Mouse (Mus musculus) lung, postnatal 0 days (tissue): ENCODE measurements around the gene Kcnq1. TPM values are rescaled to one million over a fixed set of nuclear protein-coding genes. Genes with fewer than 3 reads are reported as not detected.

ENCODE experiments used
- ATAC-seq: fragments of 200-750 bp; cut with Nextera tagmentation; 2 replicates; pipeline ENCODE4 v1.8.0; 2017; ENCODE audit warnings: moderate library complexity
- DNase-seq: peaks from one replicate; pipeline ENCODE4 v3.0.0-alpha.2; 2016; ENCODE audit warnings: low spot score
- H3K27ac ChIP-seq: fragments of 300-500 bp; sonication (generic); 2 replicates; pipeline ENCODE4 v1.5.1; 2014; ENCODE audit warnings: antibody characterized with exemption, mild to moderate bottlenecking, low read length, mixed read lengths
- H3K27me3 ChIP-seq: fragments of 300-500 bp; sonication (generic); replicated peaks from 2 replicates; pipeline ENCODE4 v1.6.1; 2014; ENCODE audit warnings: low read length, mixed read lengths; ENCODE audit not compliant: insufficient read depth
- H3K36me3 ChIP-seq: fragments of 300-500 bp; sonication (generic); 2 replicates; pipeline ENCODE4 v1.6.1; 2014; ENCODE audit warnings: low read length, mixed read lengths; ENCODE audit not compliant: insufficient read depth
- H3K4me1 ChIP-seq: fragments of 300-500 bp; sonication (generic); 2 replicates; pipeline ENCODE4 v1.6.1; 2014; ENCODE audit warnings: antibody characterized with exemption, low read depth, low read length, mixed read lengths; ENCODE audit not compliant: insufficient read depth
- H3K4me2 ChIP-seq: fragments of 300-500 bp; sonication (generic); replicated peaks from 2 replicates; pipeline ENCODE4 v1.6.1; 2014; ENCODE audit warnings: low read depth, mild to moderate bottlenecking, low read length, moderate library complexity, mixed read lengths
- H3K4me3 ChIP-seq: fragments of 300-500 bp; sonication (generic); 2 replicates; pipeline ENCODE4 v1.5.1; 2014; ENCODE audit warnings: low read depth, low read length
- H3K9ac ChIP-seq: fragments of 300-500 bp; sonication (generic); replicated peaks from 2 replicates; pipeline ENCODE4 v1.6.1; 2014; ENCODE audit warnings: low read depth, mild to moderate bottlenecking
- H3K9me3 ChIP-seq: fragments of 300-500 bp; sonication (generic); 2 replicates; pipeline ENCODE4 v1.6.1; 2016; ENCODE audit warnings: low read length, mixed read lengths
- CTCF ChIP-seq: IDR thresholded peaks from 2 replicates; pipeline ENCODE4 v1.5.1; 2016; ENCODE audit warnings: antibody characterized with exemption, mild to moderate bottlenecking
- EP300 ChIP-seq: IDR thresholded peaks from 2 replicates; pipeline ENCODE4 v1.6.1; 2016; ENCODE audit warnings: antibody characterized with exemption, mild to moderate bottlenecking, control low read depth
- WGBS: fragments of 180-500 bp; shearing (Covaris S2); extraction: QIAGEN DNeasy Blood & Tissue Kit; methylation state at CpG from one replicate; pipeline ENCODE4 v1.1.7; 2014; 5-methylcytosine and 5-hydroxymethylcytosine counted together
- polyA plus RNA-seq: library from polyadenylated mRNA; unstranded; fragments of >200 nt; fragmentation: Nextera tagmentation; extraction: Ambion mirVana; gene quantifications from 2 replicates; pipeline ENCODE4 v1.2.1, GENCODE M21; 2015

Kcnq1 gene
- polyA plus RNA-seq, 1 experiment from 2014 or later, result 11.8 TPM

DNA sequence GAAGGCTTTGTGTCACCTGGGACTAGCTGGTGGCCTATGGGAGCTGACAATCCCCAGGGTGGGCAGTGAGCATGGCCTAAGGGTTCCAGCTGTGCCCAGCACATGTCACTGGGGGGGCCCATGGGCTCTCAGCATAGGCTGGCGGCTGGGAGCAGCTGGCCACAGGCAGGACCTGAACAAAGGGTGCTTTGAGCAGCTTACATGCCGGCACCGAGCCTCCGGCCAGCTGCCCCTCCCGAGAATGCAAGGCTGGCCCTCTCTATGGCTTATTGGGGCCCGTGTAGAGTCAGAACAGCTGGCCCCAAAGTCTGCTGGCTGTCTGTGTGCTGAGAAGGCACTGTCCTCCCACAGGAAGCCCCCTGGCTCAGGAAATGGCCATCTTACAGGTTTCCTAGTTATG lies 68.5 kb downstream of the Kcnq1 start:
- TF ChIP-seq EP300 (no peak), CTCF (no peak)
- no peak for DNase-seq
- H3K4me2 ChIP-seq, result no peak overlapping the region
- no peaks in the 10 kb centered on the region for H3K27me3 ChIP-seq
- no peaks in the 10 kb centered on the region for H3K9me3 ChIP-seq
- ATAC-seq, result no peak
- H3K27ac ChIP-seq, result no peak overlapping the region
- WGBS, result 42% methylated on average over 6 of the region's 6 CpGs
- no peak overlapping the region for H3K9ac ChIP-seq
- no peaks in the 10 kb centered on the region for H3K4me1 ChIP-seq
- H3K4me3 ChIP-seq, result no peak overlapping the region
- H3K36me3 ChIP-seq, result no peaks in the 10 kb centered on the region

DNA sequence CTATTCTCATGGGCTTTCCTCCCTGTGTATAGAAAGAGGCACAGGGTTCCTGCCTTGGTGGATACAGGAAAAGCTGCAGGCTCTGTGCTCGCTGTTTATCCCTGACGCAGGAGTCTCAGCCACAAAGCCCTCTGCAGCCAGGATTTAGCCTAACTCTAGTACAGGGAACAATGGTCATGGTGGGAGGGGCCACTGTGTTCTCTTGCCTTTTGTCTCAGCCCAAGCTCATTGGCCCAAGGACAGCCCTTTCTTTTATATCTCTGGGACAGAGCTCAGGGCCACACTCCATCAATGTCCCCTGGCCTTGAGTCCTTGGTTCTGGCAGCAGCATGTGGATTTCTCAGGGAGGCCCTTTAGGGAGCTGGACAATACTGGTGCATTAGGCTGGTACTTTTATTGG lies 72.7 kb downstream of the Kcnq1 start:
- DNase-seq, result peak; percentile 13
- H3K4me2 ChIP-seq, result no peak overlapping the region
- H3K27me3 ChIP-seq, result no peaks in the 10 kb centered on the region
- no peaks in the 10 kb centered on the region for H3K36me3 ChIP-seq
- H3K4me3 ChIP-seq, result no peak overlapping the region
- peaks cover 9% of the 10 kb centered on the region; the same call in 1 of the 2 replicates for H3K4me1 ChIP-seq
- ATAC-seq, result peak; percentile 53
- H3K27ac ChIP-seq, result no peak overlapping the region
- H3K9ac ChIP-seq, result no peak overlapping the region
- no peak for TF ChIP-seq CTCF
- TF ChIP-seq EP300, result no peak
- H3K9me3 ChIP-seq, result no peaks in the 10 kb centered on the region
- WGBS, result 73% methylated on average over 2 of the region's 2 CpGs

DNA sequence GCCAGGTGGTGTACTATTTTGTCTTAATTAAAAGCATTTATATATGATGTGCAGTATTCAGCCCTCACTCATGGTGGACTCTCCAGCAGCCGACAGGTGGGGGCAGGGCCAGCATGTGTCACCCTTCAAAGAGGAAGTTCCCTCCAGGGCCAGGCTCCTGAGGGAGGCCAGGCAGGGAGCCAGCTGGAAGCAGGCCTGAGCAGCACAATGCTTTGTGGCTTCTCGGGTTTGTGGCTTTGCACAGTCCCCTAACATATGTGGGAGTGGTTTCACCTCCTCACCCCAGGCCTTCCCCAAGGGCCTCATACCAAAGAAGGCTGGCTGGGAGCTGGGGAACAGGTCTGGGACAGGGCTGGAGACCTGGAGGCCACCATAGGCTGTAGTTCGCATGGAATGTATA lies 74.6 kb downstream of the Kcnq1 start:
- no peak overlapping the region for H3K27ac ChIP-seq
- DNase-seq, result peak; percentile 82

GRCm38 (mm10) chr7:143181311-143181710 lies 75.1 kb downstream of the Kcnq1 start:
- no peak overlapping the region for H3K27ac ChIP-seq
- no peak for TF ChIP-seq EP300
- no peak for TF ChIP-seq CTCF
- H3K9ac ChIP-seq, result no peak overlapping the region

More for the DNA sequence above, 74.6 kb downstream of the Kcnq1 start:
- no peaks in the 10 kb centered on the region for H3K9me3 ChIP-seq
- H3K4me3 ChIP-seq, result no peak overlapping the region
- ATAC-seq, result peak; percentile 91
- no peak overlapping the region for H3K9ac ChIP-seq
- no peaks in the 10 kb centered on the region for H3K27me3 ChIP-seq
- H3K4me2 ChIP-seq, result no peak overlapping the region
- H3K4me1 ChIP-seq, result peaks cover 9% of the 10 kb centered on the region; the same call in 1 of the 2 replicates
- 10% methylated on average over 3 of the region's 3 CpGs for WGBS
- TF ChIP-seq EP300, result no peak
- TF ChIP-seq CTCF, result peak; percentile 10
- H3K36me3 ChIP-seq, result no peaks in the 10 kb centered on the region

GRCm38 (mm10) chr7:143185506-143185905 lies 79.3 kb downstream of the Kcnq1 start:
- Histone ChIP-seq H3K27me3 (no peaks in the 10 kb centered on the region), H3K4me1 (peaks cover 8% of the 10 kb centered on the region; the same call in 1 of the 2 replicates), H3K27ac (no peak overlapping the region), H3K36me3 (no peaks in the 10 kb centered on the region), H3K9ac (no peak overlapping the region), H3K4me3 (no peak overlapping the region), H3K9me3 (no peaks in the 10 kb centered on the region), H3K4me2 (no peak overlapping the region)
- WGBS, result 72% methylated on average over 6 of the region's 6 CpGs
- DNase-seq (no peak), ATAC-seq (no peak)
- TF ChIP-seq CTCF, result no peak
- TF ChIP-seq EP300, result no peak

More at GRCm38 (mm10) chr7:143181311-143181710, 75.1 kb downstream of the Kcnq1 start:
- Histone ChIP-seq H3K9me3 (no peaks in the 10 kb centered on the region), H3K27me3 (no peaks in the 10 kb centered on the region), H3K4me2 (no peak overlapping the region), H3K36me3 (no peaks in the 10 kb centered on the region), H3K4me3 (no peak overlapping the region), H3K4me1 (peaks cover 9% of the 10 kb centered on the region; the same call in 1 of the 2 replicates)
- ATAC-seq (no peak), DNase-seq (no peak)
- 86% methylated on average over 4 of the region's 4 CpGs for WGBS

GRCm38 (mm10) chr7:143186378-143186777 lies 80.2 kb downstream of the Kcnq1 start:
- WGBS, result 57% methylated on average over 7 of the region's 10 CpGs

DNA sequence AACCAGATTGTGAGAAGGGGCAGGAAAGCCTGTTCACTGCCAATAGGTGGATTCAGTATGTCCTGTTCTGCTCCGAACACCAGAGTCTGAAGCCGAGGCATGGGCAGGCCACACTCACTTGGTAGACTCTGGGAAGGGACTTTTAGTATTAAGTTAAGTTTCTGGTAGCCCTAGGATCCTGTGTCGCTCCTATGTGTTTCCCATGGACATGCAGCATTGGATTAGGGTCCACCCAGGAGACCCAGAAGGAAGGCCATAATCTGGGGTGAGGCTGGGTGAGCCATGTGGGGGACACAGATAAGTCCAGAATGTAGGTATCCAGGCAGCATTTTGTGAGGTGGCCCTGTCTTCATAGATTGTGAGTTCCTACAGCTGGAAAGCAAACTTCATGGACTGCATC lies 81.0 kb downstream of the Kcnq1 start:
- WGBS, result 67% methylated on average over 3 of the region's 3 CpGs
- DNase-seq, result no peak
- no peak overlapping the region for H3K27ac ChIP-seq

More at GRCm38 (mm10) chr7:143186378-143186777, 80.2 kb downstream of the Kcnq1 start:
- no peak overlapping the region for H3K9ac ChIP-seq
- TF ChIP-seq CTCF (no peak), EP300 (no peak)
- no peaks in the 10 kb centered on the region for H3K27me3 ChIP-seq
- DNase-seq (no peak), ATAC-seq (no peak)
- H3K4me3 ChIP-seq, result no peak overlapping the region
- H3K9me3 ChIP-seq, result no peaks in the 10 kb centered on the region
- no peaks in the 10 kb centered on the region for H3K4me1 ChIP-seq
- no peaks in the 10 kb centered on the region for H3K36me3 ChIP-seq
- no peak overlapping the region for H3K4me2 ChIP-seq
- no peak overlapping the region for H3K27ac ChIP-seq

More for the DNA sequence above, 81.0 kb downstream of the Kcnq1 start:
- Histone ChIP-seq H3K36me3 (no peaks in the 10 kb centered on the region), H3K4me2 (no peak overlapping the region), H3K4me3 (no peak overlapping the region), H3K4me1 (no peaks in the 10 kb centered on the region), H3K9me3 (no peaks in the 10 kb centered on the region), H3K9ac (no peak overlapping the region), H3K27me3 (no peaks in the 10 kb centered on the region)
- TF ChIP-seq EP300 (no peak), CTCF (no peak)
- no peak for ATAC-seq
